Mouse (Mus musculus): ENCODE measurements around the gene Gnmt.

DNA sequence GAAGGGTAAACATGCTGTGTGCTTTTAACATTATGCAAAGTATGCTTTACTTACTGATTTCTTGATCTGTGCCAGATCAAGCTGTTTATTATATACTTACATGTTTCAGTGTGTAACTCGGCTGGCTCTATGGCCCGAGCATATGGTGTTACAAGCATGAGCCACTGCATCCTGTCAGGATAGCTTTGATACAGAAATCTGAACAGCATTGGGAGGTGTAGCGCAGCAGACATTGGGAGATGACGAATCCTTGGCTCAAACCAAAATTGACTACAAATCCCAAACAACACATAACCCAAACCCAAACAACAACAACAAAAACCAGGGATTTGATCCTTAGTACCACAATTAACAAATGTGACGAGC is 43.1 kb upstream of the Gnmt start:
- TF ChIP-seq CTCF (IDR thresholded peaks at IDR 0.05; ENCODE audit: low read depth), result no peak
- TF ChIP-seq EP300 (IDR thresholded peaks at IDR 0.05; ENCODE audit: low read depth), result no peak
